Mouse (Mus musculus): ENCODE data around the gene Zfp652. TPM values are rescaled to one million over a fixed set of nuclear protein-coding genes. Genes with fewer than 3 reads are reported as not detected.
A peak's percentile ranks its signal among the peaks of the same experiment; 100 is the strongest.

Zfp652 gene
- polyA plus RNA-seq, 1 experiment from 2014 or later, result 12.8 TPM

DNA sequence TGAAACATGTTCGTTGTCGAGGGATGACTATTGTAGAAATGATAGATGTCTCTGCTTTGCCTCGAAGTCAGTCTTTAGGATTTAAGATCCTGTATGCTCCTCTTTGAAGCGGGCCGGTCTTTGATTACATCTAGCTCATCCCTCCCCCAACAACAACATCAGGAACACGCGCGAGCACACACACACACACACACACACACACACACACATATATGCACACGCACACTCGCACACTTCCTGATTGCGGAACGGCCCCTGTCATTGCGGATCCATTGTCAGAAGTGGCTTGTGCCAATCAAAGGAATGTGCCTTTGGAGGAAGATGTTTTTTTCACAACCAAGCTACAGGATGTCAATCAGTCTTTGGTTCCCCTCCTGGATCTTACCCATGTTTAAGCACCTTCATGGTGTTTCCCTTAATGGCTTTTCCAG is 1.4 kb downstream of the Zfp652 start:
- Histone ChIP-seq H3K4me2 (ENCODE audit: low read depth, low read length) (peak overlapping the region; percentile 84), H3K27me3 (ENCODE audit: control insufficient read depth, insufficient read depth, low read length) (no peaks in the 10 kb centered on the region), H3K36me3 (replicated peaks; ENCODE audit: control insufficient read depth, insufficient read depth, low read depth, low read length) (no peaks in the 10 kb centered on the region), H3K27ac (replicated peaks; ENCODE audit: low read depth, low read length) (peak overlapping the region; percentile 97; the same call in 1 of the 2 replicates), H3K9me3 (replicated peaks; ENCODE audit: control insufficient read depth, low read length) (no peaks in the 10 kb centered on the region), H3K4me3 (ENCODE audit: low read depth, low read length) (peak overlapping the region; percentile 95), H3K4me1 (ENCODE audit: control insufficient read depth, insufficient read depth, low read length) (peaks cover 2% of the 10 kb centered on the region; the same call in 1 of the 2 replicates), H3K9ac (replicated peaks; ENCODE audit: low read length) (peak overlapping the region; percentile 97)
- 1% methylated on average over 13 of the region's 13 CpGs for WGBS
- ATAC-seq (replicated peaks; ENCODE audit: insufficient number of reproducible peaks, low FRiP score, low TSS enrichment, low read depth), result no peak
- DNase-seq (ENCODE audit: low spot score), result no peak

DNA sequence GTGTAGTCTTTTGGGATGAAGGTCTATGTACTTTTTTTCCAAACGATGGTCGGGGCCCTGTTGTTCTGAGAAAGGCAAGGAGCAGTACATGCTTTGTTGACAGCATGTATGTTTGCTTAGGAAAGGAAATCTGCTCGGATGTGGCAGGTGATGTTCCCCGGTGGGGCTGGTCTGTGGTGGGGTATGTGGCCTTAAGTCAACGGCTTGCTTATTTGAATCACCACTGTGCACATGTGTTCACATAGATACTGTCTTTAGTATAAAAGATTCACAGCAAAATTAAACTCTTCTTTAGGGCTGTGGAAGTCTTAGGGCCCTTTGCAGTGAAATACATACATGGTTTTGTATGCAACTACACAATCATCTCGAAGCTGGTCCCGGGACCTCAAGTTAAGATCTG is 1.9 kb downstream of the Zfp652 start:
- peak overlapping the region; percentile 95 for H3K4me3 ChIP-seq (ENCODE audit: low read depth, low read length)
- H3K27me3 ChIP-seq (ENCODE audit: control insufficient read depth, insufficient read depth, low read length), result no peaks in the 10 kb centered on the region
- H3K36me3 ChIP-seq (replicated peaks; ENCODE audit: control insufficient read depth, insufficient read depth, low read depth, low read length), result no peaks in the 10 kb centered on the region
- H3K27ac ChIP-seq (replicated peaks; ENCODE audit: low read depth, low read length), result no peak overlapping the region
- peaks cover 2% of the 10 kb centered on the region; the same call in 1 of the 2 replicates for H3K4me1 ChIP-seq (ENCODE audit: control insufficient read depth, insufficient read depth, low read length)
- H3K9ac ChIP-seq (replicated peaks; ENCODE audit: low read length), result peak overlapping the region; percentile 97
- no peak for ATAC-seq (replicated peaks; ENCODE audit: insufficient number of reproducible peaks, low FRiP score, low TSS enrichment, low read depth)
- no peak for DNase-seq (ENCODE audit: low spot score)
- H3K4me2 ChIP-seq (ENCODE audit: low read depth, low read length), result peak overlapping the region; percentile 84
- 46% methylated on average over 7 of the region's 7 CpGs for WGBS
- no peaks in the 10 kb centered on the region for H3K9me3 ChIP-seq (replicated peaks; ENCODE audit: control insufficient read depth, low read length)

DNA sequence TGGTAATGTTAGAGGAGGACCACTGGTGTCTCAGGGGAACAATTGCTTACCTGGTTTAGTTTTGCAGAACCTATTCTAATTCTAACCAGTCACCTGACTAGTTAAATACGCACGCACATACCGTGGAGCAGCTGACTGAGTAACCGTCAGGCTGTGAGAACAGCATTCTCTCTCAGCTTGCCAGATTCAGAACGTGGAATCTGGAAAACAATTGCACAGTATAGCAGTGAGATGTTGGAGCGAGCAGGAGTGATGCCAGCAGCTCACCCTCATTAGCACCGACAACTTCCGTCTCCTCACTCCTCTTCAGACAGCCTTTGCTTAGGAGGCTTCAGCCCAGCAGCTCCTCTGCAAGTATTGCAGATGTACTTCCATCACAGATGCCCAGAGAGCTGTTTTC is 3.7 kb downstream of the Zfp652 start:
- ATAC-seq (replicated peaks; ENCODE audit: insufficient number of reproducible peaks, low FRiP score, low TSS enrichment, low read depth) (no peak), DNase-seq (ENCODE audit: low spot score) (no peak)
- Histone ChIP-seq H3K4me1 (ENCODE audit: control insufficient read depth, insufficient read depth, low read length) (peaks cover 2% of the 10 kb centered on the region; the same call in 1 of the 2 replicates), H3K27me3 (ENCODE audit: control insufficient read depth, insufficient read depth, low read length) (no peaks in the 10 kb centered on the region), H3K36me3 (replicated peaks; ENCODE audit: control insufficient read depth, insufficient read depth, low read depth, low read length) (no peaks in the 10 kb centered on the region), H3K4me2 (ENCODE audit: low read depth, low read length) (no peak overlapping the region), H3K9me3 (replicated peaks; ENCODE audit: control insufficient read depth, low read length) (no peaks in the 10 kb centered on the region), H3K27ac (replicated peaks; ENCODE audit: low read depth, low read length) (no peak overlapping the region), H3K9ac (replicated peaks; ENCODE audit: low read length) (no peak overlapping the region), H3K4me3 (ENCODE audit: low read depth, low read length) (no peak overlapping the region)
- 66% methylated on average over 8 of the region's 8 CpGs for WGBS

- Histone ChIP-seq H3K4me2 (ENCODE audit: low read depth, low read length) (no peak overlapping the region), H3K4me1 (ENCODE audit: control insufficient read depth, insufficient read depth, low read length) (no peaks in the 10 kb centered on the region; the same call in 1 of the 2 replicates), H3K27me3 (ENCODE audit: control insufficient read depth, insufficient read depth, low read length) (no peaks in the 10 kb centered on the region), H3K27ac (replicated peaks; ENCODE audit: low read depth, low read length) (no peak overlapping the region), H3K4me3 (ENCODE audit: low read depth, low read length) (no peak overlapping the region), H3K9ac (replicated peaks; ENCODE audit: low read length) (no peak overlapping the region), H3K9me3 (replicated peaks; ENCODE audit: control insufficient read depth, low read length) (no peaks in the 10 kb centered on the region), H3K36me3 (replicated peaks; ENCODE audit: control insufficient read depth, insufficient read depth, low read depth, low read length) (no peaks in the 10 kb centered on the region)
- DNase-seq (ENCODE audit: low spot score) (no peak), ATAC-seq (replicated peaks; ENCODE audit: insufficient number of reproducible peaks, low FRiP score, low TSS enrichment, low read depth) (no peak)
- 88% methylated on average over 3 of the region's 3 CpGs for WGBS
Observed at GRCm38 (mm10) chr11:95719356-95719755, 6.9 kb downstream of the Zfp652 start.

GRCm38 (mm10) chr11:95723287-95723686 is 10.8 kb downstream of the Zfp652 start, which contains the start of gene B130006D01Rik:
Gene B130006D01Rik (plus strand): TSS chr11:95723587.
- no peaks in the 10 kb centered on the region for H3K36me3 ChIP-seq (replicated peaks; ENCODE audit: control insufficient read depth, insufficient read depth, low read depth, low read length)
- WGBS, result 94% methylated on average over 5 of the region's 5 CpGs
- no peaks in the 10 kb centered on the region for H3K27me3 ChIP-seq (ENCODE audit: control insufficient read depth, insufficient read depth, low read length)
- no peak for ATAC-seq (replicated peaks; ENCODE audit: insufficient number of reproducible peaks, low FRiP score, low TSS enrichment, low read depth)
- H3K27ac ChIP-seq (replicated peaks; ENCODE audit: low read depth, low read length), result no peak within 1 kb of the TSS
- no peak for DNase-seq (ENCODE audit: low spot score)
- no peak within 1 kb of the TSS for H3K4me2 ChIP-seq (ENCODE audit: low read depth, low read length)
- no peak within 1 kb of the TSS for H3K4me3 ChIP-seq (ENCODE audit: low read depth, low read length)
- no peaks in the 10 kb centered on the region for H3K9me3 ChIP-seq (replicated peaks; ENCODE audit: control insufficient read depth, low read length)
- no peaks in the 10 kb centered on the region for H3K4me1 ChIP-seq (ENCODE audit: control insufficient read depth, insufficient read depth, low read length)
- no peak within 1 kb of the TSS for H3K9ac ChIP-seq (replicated peaks; ENCODE audit: low read length)

DNA sequence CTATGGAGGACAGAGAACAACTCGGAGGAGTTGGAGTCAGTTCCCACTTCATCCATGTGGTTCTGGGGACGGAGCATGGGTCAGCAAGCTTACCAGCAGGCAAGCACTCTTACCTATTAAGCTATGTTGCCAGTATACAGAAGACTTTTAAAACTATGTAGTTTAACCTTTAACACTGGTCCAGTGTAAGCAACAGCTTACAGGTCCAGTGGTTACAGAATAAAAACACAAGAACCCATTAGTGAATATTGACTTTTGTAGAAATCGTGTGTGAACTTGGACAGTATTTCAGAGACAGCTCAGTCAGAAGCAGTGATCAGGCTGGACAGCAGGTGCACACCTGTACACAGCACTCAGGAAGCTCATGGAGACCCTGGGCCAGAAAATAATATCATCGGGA is 12.0 kb downstream of the Zfp652 start:
- Histone ChIP-seq H3K9ac (replicated peaks; ENCODE audit: low read length) (no peak overlapping the region), H3K4me3 (ENCODE audit: low read depth, low read length) (no peak overlapping the region), H3K36me3 (replicated peaks; ENCODE audit: control insufficient read depth, insufficient read depth, low read depth, low read length) (no peaks in the 10 kb centered on the region), H3K9me3 (replicated peaks; ENCODE audit: control insufficient read depth, low read length) (no peaks in the 10 kb centered on the region), H3K4me1 (ENCODE audit: control insufficient read depth, insufficient read depth, low read length) (no peaks in the 10 kb centered on the region), H3K27me3 (ENCODE audit: control insufficient read depth, insufficient read depth, low read length) (no peaks in the 10 kb centered on the region), H3K27ac (replicated peaks; ENCODE audit: low read depth, low read length) (no peak overlapping the region), H3K4me2 (ENCODE audit: low read depth, low read length) (no peak overlapping the region)
- DNase-seq (ENCODE audit: low spot score) (no peak), ATAC-seq (replicated peaks; ENCODE audit: insufficient number of reproducible peaks, low FRiP score, low TSS enrichment, low read depth) (no peak)
- WGBS, result 93% methylated on average over 4 of the region's 4 CpGs

DNA sequence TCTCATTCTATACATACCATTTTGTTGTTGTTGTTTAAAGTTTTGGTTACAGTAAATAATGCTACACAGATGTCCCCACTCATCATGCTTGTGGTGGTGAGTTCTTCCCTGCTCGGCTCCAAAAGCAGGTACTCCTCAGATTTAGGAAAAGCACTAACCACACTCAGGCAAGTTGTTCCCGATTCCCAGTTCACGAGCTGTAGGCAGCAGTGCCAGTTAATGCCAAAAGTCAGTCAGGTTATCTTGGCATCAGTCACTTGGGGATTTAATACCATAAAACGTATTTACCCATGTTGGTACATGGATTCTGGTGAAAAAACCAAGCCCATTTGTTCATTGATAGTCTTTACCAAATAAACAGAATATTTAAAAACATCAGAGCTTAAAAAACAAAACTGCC is 13.7 kb downstream of the Zfp652 start:
- ATAC-seq (replicated peaks; ENCODE audit: insufficient number of reproducible peaks, low FRiP score, low TSS enrichment, low read depth) (no peak), DNase-seq (ENCODE audit: low spot score) (no peak)
- H3K27ac ChIP-seq (replicated peaks; ENCODE audit: low read depth, low read length), result no peak overlapping the region
- no peaks in the 10 kb centered on the region for H3K27me3 ChIP-seq (ENCODE audit: control insufficient read depth, insufficient read depth, low read length)
- H3K4me2 ChIP-seq (ENCODE audit: low read depth, low read length), result no peak overlapping the region
- no peak overlapping the region for H3K4me3 ChIP-seq (ENCODE audit: low read depth, low read length)
- H3K36me3 ChIP-seq (replicated peaks; ENCODE audit: control insufficient read depth, insufficient read depth, low read depth, low read length), result no peaks in the 10 kb centered on the region
- H3K4me1 ChIP-seq (ENCODE audit: control insufficient read depth, insufficient read depth, low read length), result no peaks in the 10 kb centered on the region
- H3K9me3 ChIP-seq (replicated peaks; ENCODE audit: control insufficient read depth, low read length), result no peaks in the 10 kb centered on the region
- no peak overlapping the region for H3K9ac ChIP-seq (replicated peaks; ENCODE audit: low read length)
- WGBS, result 78% methylated on average over 4 of the region's 4 CpGs

GRCm38 (mm10) chr11:95727947-95728346 is 15.5 kb downstream of the Zfp652 start:
- WGBS, result 91% methylated on average over 5 of the region's 5 CpGs
- Histone ChIP-seq H3K4me2 (ENCODE audit: low read depth, low read length) (no peak overlapping the region), H3K36me3 (replicated peaks; ENCODE audit: control insufficient read depth, insufficient read depth, low read depth, low read length) (no peaks in the 10 kb centered on the region), H3K9me3 (replicated peaks; ENCODE audit: control insufficient read depth, low read length) (no peaks in the 10 kb centered on the region), H3K27me3 (ENCODE audit: control insufficient read depth, insufficient read depth, low read length) (no peaks in the 10 kb centered on the region), H3K9ac (replicated peaks; ENCODE audit: low read length) (no peak overlapping the region), H3K27ac (replicated peaks; ENCODE audit: low read depth, low read length) (no peak overlapping the region), H3K4me1 (ENCODE audit: control insufficient read depth, insufficient read depth, low read length) (no peaks in the 10 kb centered on the region), H3K4me3 (ENCODE audit: low read depth, low read length) (no peak overlapping the region)
- ATAC-seq (replicated peaks; ENCODE audit: insufficient number of reproducible peaks, low FRiP score, low TSS enrichment, low read depth) (no peak), DNase-seq (ENCODE audit: low spot score) (no peak)
